Mouse (Mus musculus) midbrain, embryonic 16.5 days (tissue): Measurements from ENCODE around the gene Cpa4. TPM values are rescaled to one million over a fixed set of nuclear protein-coding genes. Genes with fewer than 3 reads are reported as not detected.

ENCODE experiments used
- ATAC-seq: fragments of 200-750 bp; cut with Nextera tagmentation; 2 replicates; pipeline ENCODE4 v1.8.0; 2017; ENCODE audit warnings: moderate TSS enrichment
- H3K27ac ChIP-seq: fragments of 300-500 bp; sonication (generic); 2 replicates; pipeline ENCODE4 v1.5.1; 2014; ENCODE audit warnings: mild to moderate bottlenecking, low read length, mixed read lengths
- H3K27me3 ChIP-seq: fragments of 300-500 bp; sonication (generic); 2 replicates; pipeline ENCODE4 v1.6.1; 2014; ENCODE audit warnings: low read depth, low read length, mixed read lengths; ENCODE audit not compliant: control insufficient read depth, insufficient read depth
- H3K36me3 ChIP-seq: fragments of 300-500 bp; sonication (generic); 2 replicates; pipeline ENCODE4 v1.6.1; 2014; ENCODE audit warnings: mild to moderate bottlenecking, low read length, moderate library complexity, mixed read lengths; ENCODE audit not compliant: control insufficient read depth, insufficient read depth
- H3K4me1 ChIP-seq: fragments of 300-500 bp; sonication (generic); 2 replicates; pipeline ENCODE4 v1.6.1; 2014; ENCODE audit warnings: mild to moderate bottlenecking, low read length, mixed read lengths; ENCODE audit not compliant: control insufficient read depth, insufficient read depth
- H3K4me2 ChIP-seq: fragments of 300-500 bp; sonication (generic); 2 replicates; pipeline ENCODE4 v1.6.1; 2014; ENCODE audit warnings: mild to moderate bottlenecking, low read length, mixed read lengths
- H3K4me3 ChIP-seq: fragments of 300-500 bp; sonication (generic); 2 replicates; pipeline ENCODE4 v1.5.1; 2014; ENCODE audit warnings: low read depth, mild to moderate bottlenecking, low read length, moderate library complexity, mixed read lengths
- H3K9ac ChIP-seq: fragments of 300-500 bp; sonication (generic); 2 replicates; pipeline ENCODE4 v1.6.1; 2014; ENCODE audit warnings: low read depth, low read length, mixed read lengths
- H3K9me3 ChIP-seq: fragments of 300-500 bp; sonication (generic); replicated peaks from 2 replicates; pipeline ENCODE4 v1.6.1; 2014; ENCODE audit warnings: mild to moderate bottlenecking, low read length, mixed read lengths; ENCODE audit not compliant: control insufficient read depth, poor library complexity, severe bottlenecking
- WGBS: fragments of 180-500 bp; shearing (Covaris S2); extraction: QIAGEN DNeasy Blood & Tissue Kit; methylation state at CpG from one replicate; pipeline ENCODE4 v1.1.7; 2014; 5-methylcytosine and 5-hydroxymethylcytosine counted together
- polyA plus RNA-seq: library from polyadenylated mRNA; unstranded; fragments of >200 nt; fragmentation: Nextera tagmentation; extraction: Ambion mirVana; gene quantifications from 2 replicates; pipeline ENCODE4 v1.2.1, GENCODE M21; 2015

Gene Cpa4
- polyA plus RNA-seq, 1 experiment from 2014 or later, result 1.0 TPM

DNA sequence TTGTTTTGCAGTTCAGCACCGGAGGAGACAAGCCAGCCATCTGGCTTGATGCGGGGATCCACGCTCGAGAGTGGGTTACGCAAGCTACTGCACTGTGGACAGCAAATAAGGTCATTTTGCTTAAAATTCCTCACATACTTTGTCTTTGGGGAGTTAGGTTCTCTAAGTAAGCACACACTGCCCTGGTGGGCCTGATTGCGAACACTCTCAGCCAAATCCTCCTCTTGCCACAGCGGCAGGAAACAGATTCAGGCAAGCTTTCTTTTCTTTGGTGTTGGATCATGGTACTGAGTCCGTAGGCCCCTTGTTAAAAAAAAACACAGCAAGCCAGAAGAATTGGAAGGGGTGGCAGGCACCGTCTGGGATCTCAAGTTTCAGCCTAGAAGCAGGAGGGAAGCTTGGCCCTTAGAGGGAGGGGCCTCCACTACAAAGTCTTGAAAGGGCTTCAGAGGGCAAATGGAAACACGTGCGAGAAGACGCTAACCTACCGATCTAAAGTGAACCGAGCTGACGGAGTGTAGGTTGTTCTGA lies 18.9 kb upstream of the Cpa4 start:
- Histone ChIP-seq H3K27ac (peak overlapping the region; percentile 63), H3K36me3 (no peaks in the 10 kb centered on the region), H3K4me1 (peaks cover 36% of the 10 kb centered on the region), H3K27me3 (no peaks in the 10 kb centered on the region), H3K9ac (peak overlapping the region; percentile 30; the same call in 1 of the 2 replicates), H3K9me3 (no peaks in the 10 kb centered on the region), H3K4me3 (no peak overlapping the region), H3K4me2 (no peak overlapping the region)
- no peak for ATAC-seq
- WGBS, result 22% methylated on average over 15 of the region's 15 CpGs

DNA sequence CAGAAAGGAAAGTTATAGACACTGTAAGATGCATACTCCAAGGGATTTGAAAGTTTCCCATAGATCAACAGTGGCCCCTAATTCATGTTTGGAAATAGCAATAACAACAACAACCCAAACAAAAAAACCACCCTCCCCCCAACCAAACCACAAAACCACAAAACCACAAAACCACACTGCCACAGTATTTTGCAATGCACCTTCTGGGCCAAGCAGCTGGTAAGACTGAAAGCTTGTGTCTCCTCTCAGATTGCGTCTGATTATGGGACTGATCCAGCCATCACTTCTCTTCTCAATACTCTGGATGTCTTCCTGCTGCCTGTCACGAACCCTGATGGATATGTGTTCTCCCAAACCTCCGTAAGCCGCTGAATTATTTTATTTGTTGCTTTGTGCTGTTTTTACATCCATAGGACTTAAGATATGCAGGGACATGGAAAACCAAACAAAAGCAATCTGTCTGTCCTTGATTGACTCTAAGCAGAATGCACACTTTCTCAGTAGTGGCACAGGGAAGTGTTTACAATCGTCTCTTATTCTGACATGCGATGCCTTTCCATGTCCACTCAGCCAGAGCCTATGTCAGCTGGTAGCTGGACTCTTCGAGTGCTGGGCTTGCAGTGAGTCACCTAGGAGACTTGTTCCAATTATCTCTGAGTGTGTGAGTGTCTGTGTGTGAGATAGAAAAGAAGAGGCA lies 17.5 kb upstream of the Cpa4 start:
- H3K9me3 ChIP-seq, result no peaks in the 10 kb centered on the region
- no peak overlapping the region for H3K4me2 ChIP-seq
- H3K9ac ChIP-seq, result no peak overlapping the region
- H3K27ac ChIP-seq, result peak overlapping the region; percentile 79
- WGBS, result 56% methylated on average over 7 of the region's 7 CpGs
- H3K36me3 ChIP-seq, result no peaks in the 10 kb centered on the region
- H3K4me3 ChIP-seq, result no peak overlapping the region
- peaks cover 36% of the 10 kb centered on the region for H3K4me1 ChIP-seq
- ATAC-seq, result no peak
- no peaks in the 10 kb centered on the region for H3K27me3 ChIP-seq

DNA sequence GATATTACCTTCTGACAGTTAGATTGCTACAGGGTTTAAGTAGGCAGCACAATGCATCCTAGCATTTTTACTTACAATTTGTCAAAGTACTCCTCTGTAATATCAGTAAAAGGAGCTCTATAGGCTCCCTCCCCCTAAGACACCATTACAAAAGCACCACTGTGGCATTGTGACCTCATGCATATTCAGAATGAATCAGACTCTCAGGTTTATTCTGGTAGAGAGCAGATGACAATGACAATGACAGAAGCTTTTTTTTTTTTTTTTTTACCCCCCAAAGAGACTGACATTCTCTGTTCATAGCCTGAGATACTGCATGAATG lies 17.0 kb upstream of the Cpa4 start:
- no peaks in the 10 kb centered on the region for H3K9me3 ChIP-seq
- no peak overlapping the region for H3K4me2 ChIP-seq
- H3K27ac ChIP-seq, result peak overlapping the region; percentile 79
- H3K4me3 ChIP-seq, result no peak overlapping the region
- H3K9ac ChIP-seq, result no peak overlapping the region
- H3K36me3 ChIP-seq, result no peaks in the 10 kb centered on the region
- peaks cover 36% of the 10 kb centered on the region for H3K4me1 ChIP-seq
- no peak for ATAC-seq
- no peaks in the 10 kb centered on the region for H3K27me3 ChIP-seq

DNA sequence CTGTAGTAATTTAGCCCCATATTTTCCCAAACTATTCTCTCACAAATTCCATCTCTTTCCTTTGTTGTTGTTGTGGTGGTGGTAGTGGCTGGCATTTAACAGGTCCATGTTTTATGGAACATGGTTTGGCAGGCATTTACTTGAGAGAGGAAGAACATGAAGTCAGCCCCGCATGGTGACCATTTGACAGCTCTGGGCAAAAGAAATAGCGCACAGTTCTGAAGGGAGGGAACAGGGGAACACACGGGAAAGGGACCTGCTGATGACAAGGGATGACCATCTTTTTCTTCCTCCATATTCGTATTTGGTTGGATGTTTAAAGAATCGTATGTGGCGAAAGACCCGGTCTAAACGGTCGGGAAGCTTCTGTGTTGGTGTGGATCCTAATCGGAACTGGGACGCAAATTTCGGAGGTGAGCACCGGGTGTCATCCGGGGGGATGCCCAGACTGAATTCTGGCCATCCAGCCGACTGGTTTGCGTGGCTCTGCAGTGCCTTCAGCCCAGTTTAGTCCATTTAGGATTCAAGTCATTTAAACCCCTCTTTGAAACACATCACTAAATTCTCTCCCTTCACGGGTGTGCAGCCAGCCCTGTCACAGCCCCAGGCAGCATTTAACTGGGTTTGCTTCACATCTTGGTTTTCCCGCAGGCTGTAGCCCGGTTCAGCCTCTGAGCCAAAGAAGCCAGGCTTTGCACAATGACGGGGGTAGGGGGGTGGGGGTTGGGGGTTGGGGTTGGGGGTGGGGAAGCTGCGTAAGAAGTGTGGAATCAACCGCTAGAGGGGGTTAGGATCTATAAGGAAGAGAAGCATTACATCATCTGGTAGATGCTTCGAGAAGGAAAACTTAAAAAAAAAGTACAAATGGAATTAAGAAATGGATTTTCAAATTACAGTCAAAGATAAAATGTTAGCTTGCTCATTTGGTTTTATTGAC lies 16.3 kb upstream of the Cpa4 start:
- 12% methylated on average over 23 of the region's 23 CpGs for WGBS
- peak; percentile 79 for ATAC-seq
- peaks cover 31% of the 10 kb centered on the region for H3K4me1 ChIP-seq

DNA sequence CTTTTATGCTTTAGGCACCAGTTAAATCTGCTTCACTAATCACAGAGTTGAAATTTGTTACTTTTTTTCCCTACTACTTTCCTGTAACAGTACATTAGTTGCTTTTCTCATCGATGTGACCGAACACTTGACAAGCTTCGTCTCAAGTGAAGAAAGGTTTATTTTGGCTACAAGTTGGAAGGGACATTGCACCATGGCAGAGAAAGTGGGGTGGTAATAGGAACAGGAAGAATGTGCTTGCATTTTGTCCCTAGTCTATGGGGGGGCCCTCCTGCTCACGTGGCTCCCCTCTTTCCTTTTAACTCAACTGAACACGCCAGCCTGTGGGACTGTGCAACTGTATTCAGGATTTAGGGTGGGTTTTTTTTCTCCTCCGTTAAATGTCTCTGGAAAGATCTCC lies 15.5 kb upstream of the Cpa4 start:
- no peaks in the 10 kb centered on the region for H3K27me3 ChIP-seq
- no peak overlapping the region for H3K4me3 ChIP-seq
- no peak for ATAC-seq
- 45% methylated on average over 6 of the region's 6 CpGs for WGBS
- H3K27ac ChIP-seq, result 0 out of 2 replicates have a peak overlapping the region, but pooled peaks have one; percentile 23
- 0 out of 2 replicates have a peak overlapping the region, but pooled peaks have one; percentile 8 for H3K4me2 ChIP-seq
- H3K9me3 ChIP-seq, result no peaks in the 10 kb centered on the region
- no peaks in the 10 kb centered on the region for H3K36me3 ChIP-seq
- no peak overlapping the region for H3K9ac ChIP-seq
- H3K4me1 ChIP-seq, result peaks cover 25% of the 10 kb centered on the region

More for the DNA sequence above, 16.3 kb upstream of the Cpa4 start:
- no peaks in the 10 kb centered on the region for H3K36me3 ChIP-seq
- peak overlapping the region; percentile 5 for H3K4me3 ChIP-seq
- H3K9me3 ChIP-seq, result no peaks in the 10 kb centered on the region
- H3K27me3 ChIP-seq, result no peaks in the 10 kb centered on the region
- H3K9ac ChIP-seq, result peak overlapping the region; percentile 42; the same call in 1 of the 2 replicates
- peak overlapping the region; percentile 51 for H3K4me2 ChIP-seq
- peak overlapping the region; percentile 79 for H3K27ac ChIP-seq

DNA sequence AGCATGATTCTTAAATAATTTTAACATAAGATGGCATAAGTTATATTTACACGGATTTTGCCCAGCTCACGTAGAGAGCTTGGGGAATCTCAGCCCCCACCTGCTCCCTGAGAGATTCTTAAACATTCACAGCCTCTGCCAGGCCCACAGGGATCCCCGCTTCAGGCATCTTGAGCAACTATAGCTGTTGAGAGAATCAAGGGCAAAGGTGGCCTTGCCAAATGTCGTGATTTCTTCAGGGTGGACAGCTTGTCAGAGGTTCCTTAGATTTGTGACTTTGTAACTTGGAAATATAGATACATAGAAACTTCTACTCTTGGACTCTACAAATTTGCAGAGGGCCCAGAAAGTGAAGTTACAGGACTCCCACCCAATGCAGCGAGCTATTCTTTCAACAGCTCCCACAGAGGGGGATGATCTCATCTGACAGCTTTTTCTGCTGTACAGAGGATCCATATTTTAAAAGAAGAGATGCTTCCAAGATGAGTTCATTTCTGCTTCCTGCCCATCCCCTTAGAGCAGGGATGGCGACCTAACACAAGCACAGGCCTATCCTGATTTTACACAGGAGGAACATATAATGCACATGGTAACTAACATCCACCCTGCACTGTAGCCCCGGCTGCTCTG lies 14.7 kb upstream of the Cpa4 start:
- Histone ChIP-seq H3K36me3 (no peaks in the 10 kb centered on the region), H3K9me3 (no peaks in the 10 kb centered on the region), H3K4me1 (peaks cover 19% of the 10 kb centered on the region), H3K4me3 (no peak overlapping the region), H3K27ac (no peak overlapping the region), H3K4me2 (no peak overlapping the region), H3K9ac (no peak overlapping the region), H3K27me3 (no peaks in the 10 kb centered on the region)
- WGBS, result 76% methylated on average over 7 of the region's 7 CpGs
- no peak for ATAC-seq

DNA sequence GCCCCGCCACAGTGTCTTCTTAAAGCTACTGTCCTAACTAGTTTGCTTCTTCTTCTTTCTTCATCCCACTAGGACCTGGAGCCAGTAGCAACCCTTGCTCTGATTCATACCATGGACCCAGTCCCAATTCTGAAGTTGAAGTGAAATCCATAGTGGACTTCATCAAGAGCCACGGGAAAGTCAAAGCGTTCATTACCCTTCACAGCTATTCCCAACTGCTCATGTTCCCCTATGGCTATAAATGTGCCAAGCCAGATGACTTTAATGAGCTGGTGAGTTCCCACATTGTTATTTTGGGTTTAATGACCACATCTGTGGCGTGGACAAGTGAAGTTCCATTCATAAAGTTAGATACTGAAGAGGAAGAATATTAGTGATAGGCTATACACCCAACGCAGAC lies 14.1 kb upstream of the Cpa4 start:
- Histone ChIP-seq H3K4me3 (no peak overlapping the region), H3K4me1 (peaks cover 15% of the 10 kb centered on the region), H3K9me3 (no peaks in the 10 kb centered on the region), H3K27ac (no peak overlapping the region), H3K27me3 (no peaks in the 10 kb centered on the region), H3K36me3 (no peaks in the 10 kb centered on the region), H3K4me2 (no peak overlapping the region), H3K9ac (no peak overlapping the region)
- ATAC-seq, result no peak
- 88% methylated on average over 5 of the region's 5 CpGs for WGBS

DNA sequence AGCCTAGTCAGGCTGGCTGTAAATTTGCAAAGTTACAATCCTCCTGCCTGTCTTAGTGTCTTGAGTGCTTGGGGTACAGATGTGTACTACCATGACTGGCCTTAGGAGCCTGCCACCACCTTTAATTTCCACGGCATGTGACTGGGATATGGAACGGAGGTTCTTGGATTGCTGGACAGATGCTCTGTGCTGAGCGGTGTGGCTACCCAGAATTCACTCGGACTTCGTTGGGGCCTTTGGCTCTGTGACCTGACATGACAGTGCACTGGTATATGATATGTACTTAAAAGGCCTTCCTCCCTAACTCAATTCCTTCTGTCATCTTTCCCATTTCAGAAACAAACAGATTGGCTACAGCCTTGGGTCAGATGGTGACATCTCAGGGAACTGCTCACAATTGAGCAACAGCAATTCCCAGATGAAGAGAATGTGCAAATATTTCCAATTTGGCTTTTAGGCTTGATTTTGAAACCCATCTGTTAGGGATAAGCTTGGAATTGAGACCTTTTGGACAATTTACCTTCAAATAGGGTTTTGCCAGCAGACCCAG lies 13.5 kb upstream of the Cpa4 start:
- H3K4me1 ChIP-seq, result peaks cover 10% of the 10 kb centered on the region
- WGBS, result 97% methylated on average over 5 of the region's 5 CpGs
- no peak overlapping the region for H3K4me2 ChIP-seq
- ATAC-seq, result no peak
- no peak overlapping the region for H3K27ac ChIP-seq
- no peaks in the 10 kb centered on the region for H3K9me3 ChIP-seq
- H3K4me3 ChIP-seq, result no peak overlapping the region
- H3K27me3 ChIP-seq, result no peaks in the 10 kb centered on the region
- H3K9ac ChIP-seq, result no peak overlapping the region
- H3K36me3 ChIP-seq, result no peaks in the 10 kb centered on the region
